Mouse (Mus musculus): Measurements from ENCODE around the gene Rmi1.

DNA sequence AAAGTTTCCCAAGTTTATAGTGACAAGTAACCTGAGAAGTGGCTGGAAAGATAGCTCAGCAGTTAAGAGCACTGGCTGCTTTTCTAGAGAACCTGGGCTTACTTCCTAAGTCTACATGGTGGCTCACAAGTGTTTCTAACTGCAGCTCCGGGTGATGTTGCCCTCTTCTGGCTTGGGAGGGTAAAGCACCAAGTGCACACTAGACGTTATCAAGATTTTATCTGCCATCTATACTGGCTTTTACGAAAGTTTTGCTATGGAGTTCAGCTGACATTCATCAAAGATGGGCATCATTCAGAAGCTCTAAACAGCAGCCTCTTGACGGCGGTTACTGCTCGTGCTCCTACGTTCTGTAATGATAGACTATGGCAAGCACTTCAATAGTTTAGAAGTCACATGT is 14.1 kb upstream of the Rmi1 start:
- TF ChIP-seq CTCF (IDR thresholded peaks at IDR 0.05; ENCODE audit: borderline replicate concordance, insufficient read depth, low read depth, low read length) (peak; percentile 77), POLR2A (IDR thresholded peaks at IDR 0.05; ENCODE audit: borderline replicate concordance, insufficient read depth, low read length) (no peak)

Data from cerebellum, adult 2 months (tissue).